Mouse (Mus musculus): ENCODE results near the gene Hpd.

- no peak for TF ChIP-seq CTCF (IDR thresholded peaks at IDR 0.05; ENCODE audit: control insufficient read depth, insufficient read depth, insufficient read length)
- TF ChIP-seq MYOG (IDR thresholded peaks at IDR 0.05; ENCODE audit: control insufficient read depth, extremely low read depth, insufficient read length): no peak
- TF ChIP-seq USF1 (IDR thresholded peaks at IDR 0.05; ENCODE audit: low read depth): no peak
- no peak for TF ChIP-seq MAX (IDR thresholded peaks at IDR 0.05)
- no peak for TF ChIP-seq MYOD1 (IDR thresholded peaks at IDR 0.05; ENCODE audit: control insufficient read depth, insufficient read length, low read depth)
- no peak for TF ChIP-seq CEBPB (IDR thresholded peaks at IDR 0.05; ENCODE audit: low read depth)
- no peak for TF ChIP-seq FOSL1 (IDR thresholded peaks at IDR 0.05; ENCODE audit: insufficient read depth, low read length, poor library complexity, severe bottlenecking)
Observed at GRCm38 (mm10) chr5:123159446-123159845, 23.1 kb downstream of the Hpd start.
